Mouse (Mus musculus) CD4-positive, CD25-positive, alpha-beta regulatory T cell, adult 4 months (primary cell): ENCODE results near the gene Slc22a14. TPM values are rescaled to one million over a fixed set of nuclear protein-coding genes. Genes with fewer than 3 reads are reported as not detected.
"Not testable (repeated sequence)": the region's sequence is repeated elsewhere in the genome, so short reads cannot be mapped to it uniquely, and the experiment has no call there.

Source experiments
- ATAC-seq: one replicate; pipeline ENCODE4 v1.8.0; 2017
- polyA plus RNA-seq, 2 experiments: library from polyadenylated mRNA; unstranded; fragments of 100-300 nt; shearing (Covaris generic); gene quantifications; one replicate each; pipeline ENCODE4 v1.2.1; 2017

The Slc22a14 gene
- polyA plus RNA-seq, 2 experiments from 2014 or later = not detected

DNA sequence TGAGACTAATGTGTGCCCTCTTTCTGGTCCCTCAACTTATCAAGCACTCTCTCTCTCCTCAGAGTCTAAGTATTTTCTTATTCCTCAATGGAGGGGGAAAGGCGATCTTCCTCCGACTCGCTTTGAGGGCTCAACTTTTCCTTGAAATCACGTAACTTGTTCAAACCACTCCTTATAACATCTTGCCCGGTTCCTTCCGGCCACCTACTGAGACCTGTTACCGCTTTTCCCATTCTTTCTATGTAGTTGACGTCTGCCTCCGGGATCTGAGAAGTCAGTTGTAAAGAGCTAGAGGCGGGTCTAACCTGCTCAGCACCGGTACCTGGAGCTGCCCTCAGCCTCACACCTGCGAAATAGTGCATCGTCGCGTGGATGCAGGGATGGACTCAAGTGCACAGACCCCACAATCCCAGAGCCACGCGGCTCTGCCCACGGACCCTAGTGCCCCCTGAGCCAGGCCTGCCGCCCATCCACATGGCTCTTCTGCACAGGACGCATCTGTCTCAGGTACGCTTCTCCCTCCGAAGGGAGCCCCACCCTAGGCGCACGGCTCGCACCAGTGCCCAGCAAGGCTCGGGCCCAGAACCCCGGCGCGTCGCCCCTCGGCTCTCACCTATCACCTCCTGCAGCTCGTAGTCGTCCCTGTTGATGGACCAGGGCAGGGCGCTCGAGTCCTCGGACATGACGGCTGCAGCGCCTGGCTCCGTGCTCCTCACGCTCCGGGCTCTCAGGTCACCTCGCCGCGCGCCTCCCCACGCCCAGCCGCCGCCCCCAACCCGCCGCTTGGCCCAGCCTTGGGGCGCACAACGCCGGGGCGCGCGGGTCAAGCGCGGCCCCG, 43.7 kb downstream of the Slc22a14 start:
- ATAC-seq = peak; percentile 0

DNA sequence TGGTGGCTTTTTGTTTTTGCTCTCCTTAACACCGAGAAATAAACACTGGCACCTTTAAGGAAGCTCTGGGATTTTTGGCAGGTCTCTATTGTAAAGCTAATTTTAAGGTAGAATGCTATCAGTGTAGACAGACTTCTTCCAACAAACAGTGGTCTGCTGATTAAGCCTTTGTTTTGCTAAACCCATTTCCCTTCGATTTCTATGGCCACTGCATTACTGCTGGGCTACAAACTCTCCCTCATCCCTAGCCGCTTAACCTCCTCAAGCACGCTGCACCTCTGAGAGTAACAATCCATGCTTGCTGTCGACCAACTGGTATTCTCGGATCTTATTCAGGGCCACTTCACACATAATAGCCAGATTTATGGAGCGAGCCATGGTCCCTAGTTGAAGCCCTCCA, 44.4 kb downstream of the Slc22a14 start:
- ATAC-seq = no peak

DNA sequence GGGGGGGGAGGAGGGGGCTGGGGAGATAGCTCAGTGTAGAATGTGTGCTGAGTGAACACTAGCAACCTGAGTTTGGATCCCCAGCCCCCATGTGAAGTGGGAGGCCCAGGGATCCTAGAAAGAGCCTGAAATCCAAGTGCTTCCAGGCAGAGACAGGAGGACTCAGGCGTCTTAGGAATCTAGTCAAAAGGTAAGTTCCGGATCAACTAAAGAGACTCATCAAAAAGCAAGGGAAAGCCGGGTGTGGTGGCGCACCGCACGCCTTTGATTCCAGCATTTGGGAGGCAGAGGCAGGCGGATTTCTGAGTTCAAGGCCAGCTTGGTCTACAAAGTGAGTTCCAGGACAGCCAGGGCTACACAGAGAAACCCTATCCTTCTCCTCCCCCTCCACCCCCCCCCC, 44.9 kb downstream of the Slc22a14 start:
- ATAC-seq = no peak

DNA sequence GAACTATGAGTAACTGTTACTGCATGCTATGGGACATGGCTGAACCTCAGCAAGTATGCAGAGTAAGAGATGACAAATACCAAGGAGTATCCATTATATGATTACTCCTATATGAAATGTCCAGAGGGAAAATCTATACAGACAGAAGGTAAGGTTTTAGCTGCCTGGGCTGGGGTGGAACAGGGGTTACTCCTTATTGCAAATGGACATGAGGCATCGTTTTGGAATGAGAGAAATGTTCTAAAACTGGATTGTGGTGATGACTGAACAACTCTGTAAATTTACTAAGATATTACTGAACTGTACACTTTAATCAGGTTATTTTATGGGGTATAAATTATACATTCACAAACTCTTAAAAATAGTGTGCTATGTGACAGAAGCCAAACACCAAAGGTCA, 46.5 kb downstream of the Slc22a14 start:
- ATAC-seq = no peak

DNA sequence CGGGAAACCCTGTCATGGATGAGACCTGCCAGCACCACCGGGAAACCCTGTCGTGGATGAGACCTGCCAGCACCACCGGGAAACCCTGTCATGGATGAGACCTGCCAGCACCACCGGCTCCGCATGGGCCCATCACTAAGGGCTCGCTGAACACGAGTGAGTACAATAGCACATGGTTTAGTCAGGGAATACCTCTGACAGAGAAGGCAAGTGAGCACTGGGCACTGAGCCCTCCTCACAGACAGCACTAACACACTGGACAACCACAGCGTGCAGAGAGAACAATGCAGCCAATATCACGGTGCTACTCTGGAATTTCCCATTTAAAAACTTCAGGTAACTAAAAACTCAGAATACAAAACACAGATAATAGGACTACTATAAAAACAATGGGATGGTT, 52.3 kb downstream of the Slc22a14 start:
- ATAC-seq = no peak

DNA sequence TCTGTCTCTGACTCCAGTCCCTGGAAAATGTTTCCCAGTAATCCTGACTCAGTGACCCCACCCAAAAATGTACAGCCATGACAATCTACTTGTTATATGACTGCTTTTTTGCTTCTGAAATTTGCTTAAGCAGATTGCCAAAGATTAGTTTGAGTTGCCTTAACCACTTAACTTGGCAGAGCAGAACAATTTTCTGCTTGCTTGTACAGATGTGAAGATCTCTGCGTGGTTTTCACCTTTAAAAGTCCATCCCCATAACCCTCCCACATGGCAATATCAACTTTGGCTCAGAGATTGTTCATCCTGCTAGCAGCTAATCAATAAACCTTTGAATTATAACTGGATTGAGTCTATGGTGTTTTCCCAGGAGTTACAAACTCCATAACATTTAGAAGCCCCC, 56.3 kb downstream of the Slc22a14 start:
- no peak for ATAC-seq

DNA sequence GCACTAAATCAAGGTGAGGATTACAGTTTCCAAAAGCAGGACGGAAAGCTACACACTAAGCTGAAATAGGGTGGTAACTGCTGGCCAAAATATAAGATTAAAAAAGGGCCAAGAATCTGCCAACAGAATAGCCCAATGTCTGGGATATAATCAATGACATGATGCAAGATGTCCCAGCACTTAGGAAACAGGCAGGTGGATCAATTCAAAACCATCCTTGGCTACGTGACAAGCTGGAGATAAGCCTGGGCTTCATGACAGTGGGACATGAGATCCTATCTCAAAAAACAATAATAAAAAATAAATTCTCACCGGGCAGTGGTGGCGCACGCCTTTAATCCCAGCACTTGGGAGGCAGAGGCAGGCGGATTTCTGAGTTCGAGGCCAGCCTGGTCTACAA, 59.5 kb downstream of the Slc22a14 start:
- ATAC-seq = no peak

DNA sequence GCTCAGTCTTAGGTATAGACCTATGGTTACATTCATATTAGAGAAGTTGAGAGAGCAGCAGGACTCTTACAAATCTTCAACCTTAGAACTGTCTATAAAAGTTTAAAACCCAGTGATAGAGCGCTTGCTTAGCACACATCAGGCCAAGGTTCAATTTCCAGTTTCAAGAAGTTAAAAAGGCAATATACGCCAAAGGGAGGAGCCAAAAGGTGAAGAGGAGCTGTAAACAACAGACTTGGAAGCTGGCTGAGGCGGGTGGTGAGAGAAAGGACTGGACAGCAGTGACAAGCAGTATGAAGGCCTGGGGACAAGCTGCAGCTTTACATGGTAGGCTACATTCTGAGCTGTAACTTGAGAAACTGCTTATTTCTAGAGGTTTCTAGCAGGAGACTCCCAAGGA, 66.8 kb downstream of the Slc22a14 start:
- ATAC-seq = no peak

DNA sequence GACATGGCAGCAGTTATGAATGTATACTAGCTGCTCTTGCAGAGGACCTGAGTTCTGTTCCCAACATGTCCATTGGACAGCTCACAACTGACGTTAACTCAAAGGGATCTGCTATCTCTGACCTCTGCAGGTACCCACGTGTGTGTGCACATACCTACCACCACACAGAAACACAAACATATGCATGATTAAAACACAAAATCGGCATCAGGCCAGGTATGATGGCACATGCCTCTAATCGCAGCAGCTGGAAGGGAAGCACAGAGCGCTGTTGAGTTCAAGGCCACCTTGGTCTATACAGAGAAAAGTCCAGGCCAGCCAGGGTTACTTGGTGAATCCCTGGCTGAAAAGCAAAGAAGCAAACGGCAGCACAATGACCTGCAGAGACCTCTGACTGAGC, 67.7 kb downstream of the Slc22a14 start:
- ATAC-seq = no peak

DNA sequence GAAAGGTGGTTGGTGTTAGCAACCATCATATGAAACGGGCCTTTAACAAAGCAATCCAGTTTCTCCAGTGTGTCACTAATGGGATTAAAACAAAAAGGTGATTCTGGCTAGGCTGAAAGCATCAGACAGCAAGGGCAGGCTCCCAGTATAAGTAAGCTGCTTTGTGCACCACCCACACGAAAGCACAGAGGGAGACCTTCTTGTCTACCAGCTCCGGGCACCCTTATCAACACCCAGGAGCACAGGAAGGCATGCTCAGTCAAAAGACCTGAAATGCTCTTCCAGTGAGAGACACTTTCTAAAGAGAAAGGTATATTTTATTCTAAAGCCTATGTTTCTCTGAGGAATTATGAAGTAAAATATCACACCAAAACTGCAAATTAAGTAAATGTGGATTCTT, 74.6 kb downstream of the Slc22a14 start:
- no peak for ATAC-seq

DNA sequence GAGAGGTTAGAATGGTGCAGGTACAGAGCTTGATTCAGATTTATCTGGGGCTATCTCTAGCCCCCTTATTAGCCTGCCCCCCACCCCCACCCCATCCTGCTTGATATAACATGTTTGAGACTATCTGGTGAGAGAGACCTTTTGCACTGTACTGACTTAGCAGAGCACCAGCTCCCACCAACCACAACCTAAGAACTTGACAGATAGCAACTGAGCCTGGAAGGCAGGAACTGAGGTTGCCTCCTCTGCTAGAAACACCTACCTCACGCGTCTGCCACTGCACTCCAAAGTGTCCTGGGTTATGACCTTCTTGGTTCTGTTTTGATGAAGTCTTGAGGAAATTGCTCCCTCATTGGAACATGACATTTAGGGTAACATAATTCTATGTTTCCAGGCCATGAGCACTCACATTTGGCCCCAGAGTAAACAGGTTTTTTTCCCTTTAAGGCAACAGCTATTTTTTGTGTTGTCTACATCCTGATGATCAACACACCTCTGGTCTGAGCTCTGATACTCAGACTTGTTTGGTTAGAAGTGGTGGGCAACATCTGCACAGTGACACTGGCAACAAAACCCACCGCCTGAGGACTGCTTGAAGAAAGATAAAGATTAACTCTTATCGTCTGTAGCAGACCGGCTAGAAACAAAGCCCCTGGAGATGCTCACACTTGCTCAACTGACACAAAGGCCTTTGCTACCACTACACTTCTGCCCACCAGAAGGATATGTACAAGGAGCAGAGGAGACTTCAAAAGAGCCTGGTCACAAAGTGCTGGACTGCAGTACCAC, 84.3 kb downstream of the Slc22a14 start:
- no peak for ATAC-seq

DNA sequence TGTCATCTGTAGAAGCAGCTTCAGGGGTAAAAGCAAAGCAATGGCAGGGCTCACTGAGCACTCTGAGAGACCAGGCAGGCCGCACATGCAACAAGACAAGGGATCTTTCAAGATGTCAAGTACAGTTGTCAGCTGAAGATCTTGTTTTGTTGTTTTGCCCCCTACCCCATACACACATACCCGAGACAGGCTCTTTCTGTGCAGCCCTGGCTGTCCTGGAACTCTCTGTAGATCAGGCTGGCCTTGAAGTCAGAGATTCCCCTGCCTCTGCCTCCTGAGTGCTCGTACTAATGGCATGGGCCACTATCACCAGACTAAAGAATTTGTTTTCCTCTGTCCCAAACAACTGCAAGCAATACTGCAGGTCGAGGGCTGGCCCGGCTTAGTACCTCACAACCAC, 87.3 kb downstream of the Slc22a14 start:
- ATAC-seq = no peak

DNA sequence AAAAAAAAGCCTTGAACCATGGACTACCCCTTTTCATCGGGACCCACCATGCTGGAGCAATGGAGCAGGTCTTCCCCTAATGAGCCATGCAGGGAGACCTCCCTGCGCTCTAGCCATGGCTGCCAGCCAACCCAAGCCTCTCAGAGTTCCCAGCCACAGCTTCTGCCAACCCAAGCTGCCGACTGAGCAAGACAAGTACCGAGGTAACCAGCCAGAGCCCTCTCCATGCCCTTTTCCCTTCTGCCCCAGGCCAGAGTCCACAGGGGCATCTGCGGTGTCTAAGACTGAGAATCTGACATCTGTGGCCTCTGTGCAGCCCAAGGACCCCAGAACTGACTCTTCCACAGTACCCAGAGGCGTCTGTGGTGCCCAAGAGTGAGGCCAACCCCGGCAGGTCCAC, 89.0 kb downstream of the Slc22a14 start:
- ATAC-seq = no peak

DNA sequence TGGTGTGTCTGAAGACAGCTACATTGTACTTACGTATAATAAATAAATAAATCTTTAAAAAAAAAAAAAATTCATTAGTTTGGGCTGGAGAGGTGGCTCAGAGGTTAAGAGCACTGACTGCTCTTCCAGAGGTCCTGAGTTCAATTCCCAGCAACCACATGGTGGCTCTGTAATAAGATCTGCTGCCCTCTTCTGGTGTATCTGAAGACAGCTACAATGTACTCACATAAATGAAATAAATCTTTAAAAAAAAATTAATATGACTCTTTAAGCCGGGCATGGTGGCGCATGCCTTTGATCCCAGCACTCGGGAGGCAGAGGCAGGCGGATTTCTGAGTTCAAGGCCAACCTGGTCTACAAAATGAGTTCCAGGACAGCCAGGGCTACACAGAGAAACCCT, 90.5 kb downstream of the Slc22a14 start:
- ATAC-seq = not testable (repeated sequence)

DNA sequence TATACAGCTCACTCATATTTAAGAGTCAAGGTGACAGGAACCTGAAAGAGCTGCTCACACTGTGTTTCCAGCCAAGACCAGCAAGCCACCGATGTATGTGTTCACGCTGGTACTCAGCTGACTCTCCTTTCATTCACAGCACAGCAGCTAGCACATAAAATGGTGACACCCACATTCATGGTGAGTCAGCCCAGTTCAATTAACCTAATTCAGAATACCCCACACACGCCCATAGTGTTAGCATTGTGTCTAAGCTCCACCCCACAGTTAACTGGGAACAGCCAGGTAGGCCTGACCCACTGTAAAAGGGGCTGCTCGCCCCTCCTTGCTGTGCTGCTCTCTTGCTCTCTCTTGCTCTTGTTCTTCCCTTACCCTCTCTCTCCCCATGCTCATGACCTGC, 93.9 kb downstream of the Slc22a14 start:
- no peak for ATAC-seq

DNA sequence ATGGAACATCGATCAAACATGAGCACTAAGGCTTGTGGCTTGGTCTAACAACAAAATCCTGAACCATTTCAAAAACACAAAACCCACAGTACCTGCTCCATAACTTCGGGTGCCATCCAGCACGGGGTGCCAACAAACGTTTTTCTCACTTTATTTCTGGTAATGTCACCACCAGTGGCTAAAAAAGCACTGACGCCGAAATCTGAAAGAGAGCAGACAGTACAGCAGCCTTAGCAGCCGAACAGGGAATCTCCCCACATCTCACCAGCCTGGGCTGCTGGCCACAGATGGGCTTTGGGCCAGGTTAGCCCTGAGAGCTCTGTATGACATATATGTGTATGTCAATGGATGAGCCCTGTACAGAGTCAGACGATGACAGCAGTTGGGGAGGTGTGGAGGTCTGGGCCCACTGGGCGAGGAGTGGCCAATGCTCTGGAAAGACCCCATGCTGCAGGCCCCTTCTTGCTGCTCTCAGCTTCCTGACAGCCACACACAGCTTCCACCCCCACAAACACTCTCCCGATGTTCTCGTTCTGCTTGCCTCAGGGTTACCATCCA, 96.7 kb downstream of the Slc22a14 start:
- no peak for ATAC-seq

DNA sequence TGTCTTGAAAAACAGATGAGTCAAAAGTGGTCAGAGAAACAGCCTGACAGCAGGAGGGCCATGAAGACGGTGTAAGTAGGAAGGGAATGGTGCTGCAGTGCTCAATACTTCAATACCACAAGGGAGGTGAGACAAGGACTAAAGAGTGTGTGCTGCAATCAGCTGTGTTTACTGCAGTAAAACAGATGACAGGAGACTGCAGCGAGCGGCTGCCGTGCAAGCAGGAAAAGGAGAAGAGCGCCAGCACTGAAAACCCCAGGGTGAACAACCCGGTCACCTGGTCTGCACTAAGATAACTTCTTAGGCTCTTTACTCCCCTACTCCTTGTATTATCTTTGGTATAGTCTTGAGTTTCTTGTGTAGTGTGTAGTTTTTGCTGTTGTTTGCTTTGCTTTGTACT, 97.2 kb downstream of the Slc22a14 start:
- ATAC-seq = no peak

DNA sequence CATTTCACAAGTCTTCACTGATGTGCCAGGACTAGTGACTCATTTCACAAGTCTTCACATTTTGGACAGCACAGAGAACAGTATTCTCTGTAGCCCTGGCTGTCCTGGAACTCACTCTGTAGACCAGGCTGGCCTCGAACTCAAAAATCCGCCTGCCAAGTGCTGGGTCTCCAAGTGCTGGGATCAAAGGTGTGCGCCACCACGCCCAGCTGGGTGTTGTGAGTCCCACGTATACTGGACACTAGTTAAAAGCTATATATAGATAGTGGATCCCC, 99.3 kb downstream of the Slc22a14 start:
- ATAC-seq = not testable (repeated sequence)

DNA sequence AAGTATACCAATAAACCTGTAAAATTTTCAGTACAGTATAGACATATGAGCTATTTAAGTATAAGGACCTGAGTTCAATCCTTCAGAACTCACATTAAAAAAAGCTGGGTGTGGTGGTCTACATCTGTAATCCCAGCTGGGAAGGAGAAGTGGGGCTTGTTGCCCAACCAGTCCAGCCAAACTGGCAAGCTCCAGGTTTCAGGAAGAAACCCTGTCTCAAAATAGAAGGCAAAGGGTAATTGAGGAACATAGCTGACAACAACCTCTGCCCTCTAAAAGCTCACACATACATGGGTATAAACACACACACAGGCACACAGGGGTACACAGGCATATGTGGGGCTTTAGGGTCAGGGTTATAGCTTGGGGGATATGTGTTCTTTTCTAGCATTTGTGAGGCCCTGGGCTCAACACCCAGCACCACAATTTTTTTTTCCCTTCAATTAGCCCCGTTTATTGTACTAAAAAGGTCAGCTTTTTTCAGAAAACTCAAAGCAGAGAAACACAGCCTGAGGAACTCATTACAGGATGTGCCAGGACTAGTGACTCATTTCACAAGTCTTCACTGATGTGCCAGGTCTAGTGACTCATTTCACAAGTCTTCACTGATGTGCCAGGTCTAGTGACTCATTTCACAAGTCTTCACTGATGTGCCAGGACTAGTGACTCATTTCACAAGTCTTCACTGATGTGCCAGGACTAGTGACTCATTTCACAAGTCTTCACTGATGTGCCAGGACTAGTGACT, 99.8 kb downstream of the Slc22a14 start:
- ATAC-seq = peak; percentile 34

DNA sequence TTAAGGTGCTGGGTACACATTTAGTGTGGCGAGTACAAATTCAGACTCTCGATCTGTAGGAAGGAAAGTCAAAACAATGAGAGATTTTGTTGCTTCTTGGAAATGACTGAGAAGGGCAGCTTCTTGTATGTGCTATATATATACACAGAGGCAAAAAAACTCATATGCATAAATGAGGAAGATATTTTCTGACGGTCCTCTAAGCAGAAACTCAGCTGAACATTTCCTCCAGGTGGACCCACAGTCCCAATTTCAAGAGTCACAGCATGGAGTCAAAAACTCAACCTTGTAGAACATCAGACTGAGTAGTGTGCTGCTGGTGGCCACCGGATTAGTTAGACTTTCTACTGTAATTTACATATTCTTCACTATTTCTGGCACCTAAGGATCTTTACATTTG, 102.3 kb downstream of the Slc22a14 start:
- ATAC-seq = no peak

DNA sequence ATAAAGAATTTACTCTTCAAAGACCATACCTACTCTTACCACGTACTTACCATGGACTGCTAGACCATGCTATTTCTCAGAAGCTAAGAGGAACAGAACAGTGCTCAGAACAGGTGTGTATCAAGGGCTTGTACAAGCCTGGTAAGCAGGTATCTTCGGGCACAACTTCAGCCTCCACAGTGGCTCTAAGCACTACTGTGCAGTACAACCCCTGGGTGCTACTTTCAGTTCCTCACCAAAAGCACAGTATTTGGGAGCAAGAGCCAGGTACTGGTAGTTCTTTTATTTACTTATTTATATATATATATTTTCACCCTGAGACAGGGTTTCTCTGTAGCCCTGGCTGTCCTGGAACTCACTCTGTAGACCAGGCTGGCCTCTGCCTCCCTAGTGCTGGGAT, 104.5 kb downstream of the Slc22a14 start:
- no peak for ATAC-seq

DNA sequence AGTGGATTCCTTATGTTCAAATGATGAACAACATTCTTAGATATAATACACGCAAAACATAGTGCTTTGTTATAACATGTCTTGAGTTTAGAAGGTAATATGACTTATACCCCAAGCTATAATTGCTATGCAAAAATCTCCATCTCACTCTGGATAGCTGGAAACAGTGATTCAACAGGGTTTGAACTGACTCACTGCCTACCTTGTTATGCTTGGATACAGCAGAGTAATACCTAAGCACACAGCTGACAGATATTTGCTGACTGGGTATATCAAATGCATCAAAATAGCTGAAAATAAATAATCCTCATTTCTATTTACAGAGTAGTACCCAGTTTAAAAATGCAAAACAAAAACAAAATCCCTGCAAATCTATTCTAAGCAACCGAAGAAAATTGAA, 106.6 kb downstream of the Slc22a14 start:
- ATAC-seq = no peak

DNA sequence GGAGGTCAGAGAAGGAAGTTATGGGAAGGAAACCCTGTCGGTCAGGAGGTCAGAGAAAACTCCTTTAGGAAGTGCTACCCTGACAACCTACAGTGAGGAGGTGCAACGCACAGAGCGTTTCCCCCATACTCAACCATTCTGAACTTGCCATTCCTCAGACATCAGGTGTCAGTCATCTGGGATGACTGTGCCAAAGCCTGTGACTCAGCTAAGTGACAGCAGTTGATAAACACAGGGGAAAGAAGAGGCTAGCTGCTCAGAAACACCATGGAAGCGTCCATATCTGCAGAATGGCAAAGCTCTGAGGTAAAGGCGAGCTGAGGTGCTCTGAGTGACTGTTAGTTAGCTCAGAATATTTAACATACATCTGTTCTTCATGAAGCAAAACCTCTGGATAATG, 107.2 kb downstream of the Slc22a14 start:
- no peak for ATAC-seq
